Mouse (Mus musculus) lung, postnatal 0 days (tissue): ENCODE measurements around the gene Pllp.

Source experiments
- CTCF ChIP-seq: IDR thresholded peaks from 2 replicates; pipeline ENCODE4 v1.5.1; 2016; ENCODE audit warnings: antibody characterized with exemption, mild to moderate bottlenecking
- EP300 ChIP-seq: IDR thresholded peaks from 2 replicates; pipeline ENCODE4 v1.6.1; 2016; ENCODE audit warnings: antibody characterized with exemption, mild to moderate bottlenecking, control low read depth

- TF ChIP-seq CTCF (no peak), EP300 (no peak)
These were observed 38.8 kb upstream of the Pllp start for GRCm38 (mm10) chr8:94734735-94735350.
